Mouse (Mus musculus) CH12.LX (cell line): ENCODE measurements around the gene Scaf1.

Source experiments
- CTCF ChIP-seq, 2 experiments: IDR thresholded peaks in 1 of 2; conservative IDR thresholded peaks in 1 of 2; 2 replicates each; pipeline ENCODE4 v1.5.1; 2011 to 2012; ENCODE audit warnings: low read depth in 2 of 2, low read length in 2 of 2, improper control_type of control experiment in 1 of 2, inconsistent platforms in 1 of 2, mild to moderate bottlenecking in 1 of 2, moderate library complexity in 1 of 2
- E2F4 ChIP-seq: IDR thresholded peaks from 2 replicates; pipeline ENCODE4 v1.6.1; 2011; ENCODE audit warnings: low read depth, low read length, improper control_type of control experiment; ENCODE audit not compliant: insufficient replicate concordance
- ELF1 ChIP-seq: IDR thresholded peaks from 2 replicates; pipeline ENCODE4 v1.6.1; 2014; ENCODE audit warnings: low read depth, mild to moderate bottlenecking, inconsistent platforms, low read length, improper control_type of control experiment
- EP300 ChIP-seq: IDR thresholded peaks from 2 replicates; pipeline ENCODE4 v1.6.1; 2011; ENCODE audit warnings: low read length, improper control_type of control experiment
- HCFC1 ChIP-seq: IDR thresholded peaks from 2 replicates; pipeline ENCODE4 v1.6.1; 2012; ENCODE audit warnings: low read depth, mild to moderate bottlenecking, inconsistent platforms, low read length, improper control_type of control experiment
- JUND ChIP-seq: conservative IDR thresholded peaks from 2 replicates; pipeline ENCODE4 v1.6.1; 2011; ENCODE audit warnings: low read depth, low read length, improper control_type of control experiment
- MAZ ChIP-seq: IDR thresholded peaks from 2 replicates; pipeline ENCODE4 v1.6.1; 2012; ENCODE audit warnings: low read depth, mild to moderate bottlenecking, inconsistent platforms, low read length, improper control_type of control experiment, moderate library complexity
- POLR2A ChIP-seq: IDR thresholded peaks from 2 replicates; pipeline ENCODE4 v1.6.1; 2011; ENCODE audit warnings: low read depth, mild to moderate bottlenecking, improper control_type of control experiment, low read length
- POLR2AphosphoS2 ChIP-seq: IDR thresholded peaks from 2 replicates; pipeline ENCODE4 v1.6.1; 2011; ENCODE audit warnings: low read depth, low read length, improper control_type of control experiment
- SIN3A ChIP-seq: IDR thresholded peaks from 2 replicates; pipeline ENCODE4 v1.6.1; 2012; ENCODE audit warnings: low read length, improper control_type of control experiment, inconsistent platforms
- TCF12 ChIP-seq: IDR thresholded peaks from 2 replicates; pipeline ENCODE4 v1.6.1; 2014; ENCODE audit warnings: low read depth, mild to moderate bottlenecking, inconsistent platforms, low read length, improper control_type of control experiment
- USF1 ChIP-seq: IDR thresholded peaks from 2 replicates; pipeline ENCODE4 v1.6.1; 2014; ENCODE audit warnings: low read depth, mild to moderate bottlenecking, inconsistent platforms, low read length, improper control_type of control experiment
- USF2 ChIP-seq: conservative IDR thresholded peaks from 2 replicates; pipeline ENCODE4 v1.6.1; 2011; ENCODE audit warnings: low read depth, low read length, improper control_type of control experiment
- ZNF384 ChIP-seq: IDR thresholded peaks from 2 replicates; pipeline ENCODE4 v1.6.1; 2012; ENCODE audit warnings: low read depth, low read length, improper control_type of control experiment, inconsistent platforms

DNA sequence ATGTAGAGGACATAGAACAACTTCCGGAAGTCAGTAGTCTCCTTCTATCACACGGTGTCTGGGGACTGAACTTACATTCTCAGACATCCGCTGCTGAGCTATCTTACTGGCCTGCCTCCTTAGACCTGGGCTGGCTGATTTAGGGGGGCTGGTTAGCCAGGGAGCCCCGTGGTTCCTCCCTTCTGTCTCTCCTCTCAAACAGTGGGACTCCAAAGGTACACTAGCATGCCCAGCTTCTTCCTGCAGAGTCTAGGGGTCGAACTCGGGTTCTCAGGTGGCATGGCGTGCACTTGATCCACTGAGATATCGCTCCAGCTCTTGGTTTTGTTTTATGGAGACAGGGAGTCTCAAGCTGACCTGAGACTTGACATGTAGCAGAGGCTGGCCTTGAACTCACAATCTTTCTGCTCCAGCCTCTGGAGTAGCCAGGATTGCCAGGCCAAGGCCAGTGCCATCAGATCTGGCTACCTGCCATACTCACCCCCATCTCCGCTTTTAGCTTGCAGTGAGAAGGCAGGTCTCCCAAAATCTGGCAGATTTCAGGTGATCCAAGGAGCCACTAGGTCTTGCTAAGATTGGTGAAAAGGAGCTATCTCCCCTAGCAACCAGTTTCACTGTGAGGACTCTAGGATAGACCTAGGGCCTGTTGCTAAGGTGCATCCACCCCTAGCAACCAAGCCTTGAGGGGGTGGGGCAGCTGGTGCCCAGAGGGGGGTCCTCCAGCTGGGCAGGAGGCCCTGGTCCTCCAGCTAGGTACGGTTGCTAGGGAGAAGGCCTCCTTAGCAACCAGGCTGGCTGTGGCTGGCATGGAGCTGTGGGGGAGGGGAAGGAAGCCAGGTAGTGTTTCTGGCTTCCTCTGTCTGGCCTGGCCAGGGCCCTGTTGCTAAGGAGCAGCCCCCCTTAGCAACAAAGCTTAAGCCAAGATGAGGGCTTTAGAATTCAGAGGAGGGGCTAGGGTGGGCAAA lies 42.7 kb upstream of the Scaf1 start:
- TF ChIP-seq MAZ = no peak
- TF ChIP-seq USF1 = no peak
- TF ChIP-seq USF2 = no peak
- TF ChIP-seq POLR2A = no peak
- no peak for TF ChIP-seq E2F4
- TF ChIP-seq ELF1 = no peak
- TF ChIP-seq CTCF (conservative IDR thresholded peaks at IDR 0.05 in 1 of 2, IDR thresholded peaks at IDR 0.05 in 1 of 2; ENCODE audit: low read depth in 2 of 2, low read length in 2 of 2) = no peak
- TF ChIP-seq POLR2AphosphoS2 = no peak
- no peak for TF ChIP-seq TCF12
- no peak for TF ChIP-seq JUND
- no peak for TF ChIP-seq ZNF384
- no peak for TF ChIP-seq SIN3A
- TF ChIP-seq HCFC1 = no peak
- TF ChIP-seq EP300 = no peak
